Mouse (Mus musculus): ENCODE measurements around the gene Imp3. TPM values are rescaled to one million over a fixed set of nuclear protein-coding genes. Genes with fewer than 3 reads are reported as not detected.
A peak's percentile ranks its signal among the peaks of the same experiment; 100 is the strongest.
"Not testable (repeated sequence)": the region's sequence is repeated elsewhere in the genome, so short reads cannot be mapped to it uniquely, and the experiment has no call there.

Gene Imp3
- polyA plus RNA-seq, 1 experiment from 2014 or later = 85.0 TPM

- no peak overlapping the region for H3K27ac ChIP-seq (replicated peaks)
- 70% methylated on average over 8 of the region's 8 CpGs for WGBS
- no peak for ATAC-seq (replicated peaks)
- H3K4me2 ChIP-seq (replicated peaks) = no peak overlapping the region
- no peak overlapping the region for H3K4me3 ChIP-seq
- no peaks in the 10 kb centered on the region for H3K9me3 ChIP-seq
- no peaks in the 10 kb centered on the region for H3K27me3 ChIP-seq
- no peaks in the 10 kb centered on the region for H3K36me3 ChIP-seq
- no peaks in the 10 kb centered on the region for H3K4me1 ChIP-seq
- H3K9ac ChIP-seq (replicated peaks) = no peak overlapping the region
Observed at GRCm38 (mm10) chr9:56901187-56901586, 36.1 kb upstream of the Imp3 start.

GRCm38 (mm10) chr9:56903662-56904061 lies 33.6 kb upstream of the Imp3 start:
- Histone ChIP-seq H3K27me3 (no peaks in the 10 kb centered on the region), H3K27ac (replicated peaks) (no peak overlapping the region), H3K9me3 (no peaks in the 10 kb centered on the region), H3K4me1 (no peaks in the 10 kb centered on the region), H3K4me2 (replicated peaks) (no peak overlapping the region), H3K36me3 (no peaks in the 10 kb centered on the region), H3K9ac (replicated peaks) (no peak overlapping the region), H3K4me3 (no peak overlapping the region)
- 79% methylated on average over 3 of the region's 3 CpGs for WGBS
- no peak for ATAC-seq (replicated peaks)

- Histone ChIP-seq H3K27me3 (no peaks in the 10 kb centered on the region), H3K36me3 (no peaks in the 10 kb centered on the region), H3K9ac (replicated peaks) (no peak overlapping the region), H3K9me3 (no peaks in the 10 kb centered on the region), H3K4me3 (no peak overlapping the region), H3K27ac (replicated peaks) (no peak overlapping the region), H3K4me1 (no peaks in the 10 kb centered on the region), H3K4me2 (replicated peaks) (no peak overlapping the region)
- no peak for ATAC-seq (replicated peaks)
- WGBS = 85% methylated on average over 9 of the region's 9 CpGs
Observed at GRCm38 (mm10) chr9:56907549-56907948, 29.7 kb upstream of the Imp3 start.

GRCm38 (mm10) chr9:56909991-56910390 lies 27.3 kb upstream of the Imp3 start:
- H3K9me3 ChIP-seq; ATAC-seq (replicated peaks): not testable (repeated sequence)
- 55% methylated on average over 4 of the region's 4 CpGs for WGBS

GRCm38 (mm10) chr9:56911017-56911416 lies 26.3 kb upstream of the Imp3 start:
- 74% methylated on average over 1 of the region's 1 CpGs for WGBS
- no peak overlapping the region for H3K9ac ChIP-seq (replicated peaks)
- H3K4me3 ChIP-seq = no peak overlapping the region
- no peak overlapping the region for H3K4me2 ChIP-seq (replicated peaks)
- H3K27me3 ChIP-seq = no peaks in the 10 kb centered on the region
- no peaks in the 10 kb centered on the region for H3K4me1 ChIP-seq
- no peaks in the 10 kb centered on the region for H3K36me3 ChIP-seq
- H3K27ac ChIP-seq (replicated peaks) = no peak overlapping the region
- ATAC-seq (replicated peaks) = no peak
- no peaks in the 10 kb centered on the region for H3K9me3 ChIP-seq

More at GRCm38 (mm10) chr9:56909991-56910390, 27.3 kb upstream of the Imp3 start:
- not testable (repeated sequence) for H3K36me3 ChIP-seq; H3K4me3 ChIP-seq; H3K27me3 ChIP-seq; H3K4me2 ChIP-seq (replicated peaks); H3K27ac ChIP-seq (replicated peaks); H3K9ac ChIP-seq (replicated peaks); H3K4me1 ChIP-seq

GRCm38 (mm10) chr9:56913991-56914390 lies 23.3 kb upstream of the Imp3 start:
- WGBS = 86% methylated on average over 9 of the region's 9 CpGs
- no peaks in the 10 kb centered on the region for H3K4me1 ChIP-seq
- no peaks in the 10 kb centered on the region for H3K27me3 ChIP-seq

GRCm38 (mm10) chr9:56915116-56915515 lies 22.2 kb upstream of the Imp3 start:
- ATAC-seq (replicated peaks) = no peak
- 93% methylated on average over 1 of the region's 1 CpGs for WGBS
- H3K36me3 ChIP-seq = no peaks in the 10 kb centered on the region
- no peaks in the 10 kb centered on the region for H3K9me3 ChIP-seq
- H3K27ac ChIP-seq (replicated peaks) = no peak overlapping the region
- no peak overlapping the region for H3K4me2 ChIP-seq (replicated peaks)
- H3K4me1 ChIP-seq = no peaks in the 10 kb centered on the region
- H3K4me3 ChIP-seq = no peak overlapping the region
- no peaks in the 10 kb centered on the region for H3K27me3 ChIP-seq
- H3K9ac ChIP-seq (replicated peaks) = no peak overlapping the region

More at GRCm38 (mm10) chr9:56913991-56914390, 23.3 kb upstream of the Imp3 start:
- Histone ChIP-seq H3K27ac (replicated peaks) (no peak overlapping the region), H3K36me3 (no peaks in the 10 kb centered on the region), H3K4me2 (replicated peaks) (no peak overlapping the region), H3K9ac (replicated peaks) (no peak overlapping the region), H3K4me3 (no peak overlapping the region), H3K9me3 (no peaks in the 10 kb centered on the region)
- ATAC-seq (replicated peaks) = no peak

GRCm38 (mm10) chr9:56915695-56916410 lies 21.4 kb upstream of the Imp3 start:
- no peak overlapping the region for H3K9ac ChIP-seq (replicated peaks)
- ATAC-seq (replicated peaks) = no peak
- no peaks in the 10 kb centered on the region for H3K9me3 ChIP-seq
- H3K4me1 ChIP-seq = no peaks in the 10 kb centered on the region
- no peaks in the 10 kb centered on the region for H3K36me3 ChIP-seq
- 87% methylated on average over 5 of the region's 5 CpGs for WGBS
- H3K4me3 ChIP-seq = no peak overlapping the region
- no peaks in the 10 kb centered on the region for H3K27me3 ChIP-seq
- no peak overlapping the region for H3K27ac ChIP-seq (replicated peaks)
- no peak overlapping the region for H3K4me2 ChIP-seq (replicated peaks)

- no peak for ATAC-seq (replicated peaks)
- Histone ChIP-seq H3K4me2 (replicated peaks) (no peak overlapping the region), H3K27ac (replicated peaks) (no peak overlapping the region), H3K27me3 (no peaks in the 10 kb centered on the region), H3K9me3 (no peaks in the 10 kb centered on the region), H3K9ac (replicated peaks) (no peak overlapping the region), H3K36me3 (no peaks in the 10 kb centered on the region), H3K4me3 (no peak overlapping the region), H3K4me1 (no peaks in the 10 kb centered on the region)
- WGBS = 78% methylated on average over 2 of the region's 2 CpGs
Observed at GRCm38 (mm10) chr9:56917131-56917530, 20.1 kb upstream of the Imp3 start.

GRCm38 (mm10) chr9:56918466-56918865 lies 18.8 kb upstream of the Imp3 start:
- Histone ChIP-seq H3K4me3 (no peak overlapping the region), H3K27ac (replicated peaks) (no peak overlapping the region), H3K9ac (replicated peaks) (no peak overlapping the region), H3K27me3 (no peaks in the 10 kb centered on the region), H3K36me3 (0 out of 2 replicates have a peak, but pooled peaks cover 2% of the 10 kb centered on the region), H3K4me2 (replicated peaks) (no peak overlapping the region), H3K4me1 (peaks cover 3% of the 10 kb centered on the region; the same call in 1 of the 2 replicates), H3K9me3 (no peaks in the 10 kb centered on the region)
- WGBS = 97% methylated on average over 13 of the region's 13 CpGs
- no peak for ATAC-seq (replicated peaks)

- ATAC-seq (replicated peaks) = no peak
- H3K4me2 ChIP-seq (replicated peaks) = no peak overlapping the region
Observed at GRCm38 (mm10) chr9:56922746-56923145, 14.5 kb upstream of the Imp3 start.

GRCm38 (mm10) chr9:56923841-56924650 lies 13.2 kb upstream of the Imp3 start:
- 77% methylated on average over 8 of the region's 8 CpGs for WGBS
- no peak overlapping the region for H3K4me3 ChIP-seq
- 0 out of 2 replicates have a peak, but pooled peaks cover 2% of the 10 kb centered on the region for H3K36me3 ChIP-seq
- peaks cover 38% of the 10 kb centered on the region for H3K4me1 ChIP-seq
- 0 out of 2 replicates have a peak overlapping the region, but pooled peaks have one; percentile 5 for H3K9ac ChIP-seq (replicated peaks)
- no peak for ATAC-seq (replicated peaks)
- H3K27me3 ChIP-seq = no peaks in the 10 kb centered on the region
- H3K9me3 ChIP-seq = no peaks in the 10 kb centered on the region
- H3K4me2 ChIP-seq (replicated peaks) = peak overlapping the region; percentile 22
- H3K27ac ChIP-seq (replicated peaks) = no peak overlapping the region

More at GRCm38 (mm10) chr9:56922746-56923145, 14.5 kb upstream of the Imp3 start:
- Histone ChIP-seq H3K9me3 (no peaks in the 10 kb centered on the region), H3K9ac (replicated peaks) (no peak overlapping the region), H3K36me3 (0 out of 2 replicates have a peak, but pooled peaks cover 2% of the 10 kb centered on the region), H3K4me1 (peaks cover 31% of the 10 kb centered on the region), H3K27me3 (no peaks in the 10 kb centered on the region), H3K4me3 (no peak overlapping the region), H3K27ac (replicated peaks) (no peak overlapping the region)
- WGBS = 87% methylated on average over 4 of the region's 4 CpGs
